Mouse (Mus musculus) small intestine, adult 2 months (tissue): Measurements from ENCODE around the gene Map3k6.

Source experiments
- CTCF ChIP-seq: fragments of 200-500 bp; IDR thresholded peaks from 2 replicates; pipeline ENCODE4 v1.5.1; 2012; ENCODE audit warnings: low read depth, mild to moderate bottlenecking, control low read depth, inconsistent platforms, low read length, moderate library complexity, mixed read lengths; ENCODE audit not compliant: insufficient replicate concordance, insufficient read length; ENCODE audit errors: extremely low read depth
- POLR2A ChIP-seq: fragments of 200-500 bp; IDR thresholded peaks from 2 replicates; pipeline ENCODE4 v1.6.1; 2012; ENCODE audit warnings: low read depth, mild to moderate bottlenecking, control low read depth, inconsistent platforms, low read length, moderate library complexity

GRCm38 (mm10) chr4:133240490-133240921 lies at the start of gene Map3k6:
- peak; percentile 91 for TF ChIP-seq POLR2A
- TF ChIP-seq CTCF: no peak
